Mouse (Mus musculus) granulocyte monocyte progenitor cell, adult 5-6 weeks (primary cell): ENCODE results near the gene Entpd1. TPM values are rescaled to one million over a fixed set of nuclear protein-coding genes. Genes with fewer than 3 reads are reported as not detected.
"Not testable (repeated sequence)": the region's sequence is repeated elsewhere in the genome, so short reads cannot be mapped to it uniquely, and the experiment has no call there.

Experiments used
- ATAC-seq: replicated peaks from 2 replicates; pipeline ENCODE4 v1.8.0; 2016; ENCODE audit warnings: mild to moderate bottlenecking, moderate TSS enrichment, inconsistent platforms; ENCODE audit not compliant: poor library complexity, severe bottlenecking
- total RNA-seq, 2 experiments: library from RNA; stranded (forward) in 1 of 2; stranded (reverse) in 1 of 2; fragments of 200-712, 200-1000 nt in 1 of 2; fragments of >200 nt in 1 of 2; fragmentation: Nextera tagmentation in 1 of 2; gene quantifications; 2 replicates each; pipeline ENCODE4 v1.2.3; 2014 to 2017

Entpd1 gene
- total RNA-seq (2014; fragmentation: Nextera tagmentation): 4.0 and 12.1 TPM in 2 replicates
- total RNA-seq (2017): 12.8 and 15.0 TPM in 2 replicates

DNA sequence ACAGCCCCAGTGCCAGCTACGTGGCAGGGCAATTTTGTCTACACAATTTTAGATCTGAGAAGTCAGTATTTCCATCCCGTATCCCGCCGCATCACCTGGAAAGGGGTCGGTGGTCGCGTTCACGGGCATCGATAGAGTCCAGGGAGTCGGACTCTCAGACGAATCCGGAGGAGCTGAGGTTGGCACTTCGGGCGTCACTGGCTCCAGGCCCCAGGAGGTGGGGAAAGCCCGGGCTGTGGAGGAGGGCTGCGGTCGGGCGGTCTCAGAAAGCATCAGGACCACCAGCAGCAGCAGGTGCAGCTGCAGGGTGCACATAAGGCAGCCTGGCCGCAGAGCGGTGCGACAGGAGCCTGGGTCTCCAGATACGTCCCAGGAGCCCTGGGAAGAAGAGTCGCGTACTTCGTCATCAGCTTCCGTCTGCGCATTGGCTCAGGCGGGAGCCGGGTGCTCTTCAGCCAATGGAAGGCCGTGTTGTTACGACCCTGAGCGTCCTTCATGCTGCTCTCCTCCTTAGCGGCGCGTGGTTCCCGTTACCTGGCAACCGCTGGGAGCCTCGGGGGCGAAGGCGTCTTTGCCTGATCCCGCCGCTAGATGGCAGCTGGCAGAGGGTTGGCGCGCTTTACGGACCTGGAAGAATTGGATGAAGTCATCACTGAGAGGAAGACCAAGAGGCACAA is at the start of gene Entpd1, which contains the start of gene Tctn3:
Gene Entpd1 (plus strand): TSS at position 537 of the 677 bp plus-strand sequence.
Gene Tctn3 (minus strand): TSS at position 404 of the 677 bp plus-strand sequence.
- peak; percentile 99 for ATAC-seq

DNA sequence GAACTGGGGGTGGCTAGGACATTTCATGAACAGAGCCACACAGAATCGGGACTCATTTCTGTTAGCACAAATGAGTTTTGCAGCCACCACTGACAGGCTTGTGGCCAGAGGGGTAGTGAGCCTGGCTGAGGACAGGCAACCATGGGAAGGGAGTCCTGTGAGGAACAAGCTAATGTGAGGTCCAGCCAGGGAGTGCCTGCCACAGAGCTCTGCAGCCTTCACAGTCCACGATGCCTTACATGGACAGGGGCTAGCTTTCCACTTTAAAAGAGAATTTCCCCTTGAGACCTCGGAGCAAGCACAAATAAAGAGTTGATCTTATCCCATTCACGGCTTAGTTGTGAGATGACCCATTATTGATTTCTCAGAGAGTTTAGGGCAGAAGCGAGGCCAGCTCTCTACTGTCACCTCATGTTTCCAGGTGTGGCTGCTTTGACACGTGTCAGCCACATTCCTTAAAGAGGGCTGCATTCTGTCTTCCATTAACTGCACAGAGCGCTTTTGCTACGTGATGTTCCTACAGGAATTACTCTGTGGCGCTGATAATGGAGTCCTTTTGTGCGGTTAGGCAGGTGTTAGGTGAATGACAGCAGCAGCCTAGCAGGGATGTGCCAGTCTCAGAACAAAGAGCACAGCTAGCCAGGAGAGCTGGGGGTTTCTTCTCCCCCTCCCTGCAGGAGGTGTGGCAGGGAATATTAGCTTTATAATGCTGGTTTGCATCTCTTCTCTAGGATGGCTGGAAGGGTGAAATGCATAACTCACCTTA is 48.1 kb upstream of the Entpd1 start:
- ATAC-seq: no peak

DNA sequence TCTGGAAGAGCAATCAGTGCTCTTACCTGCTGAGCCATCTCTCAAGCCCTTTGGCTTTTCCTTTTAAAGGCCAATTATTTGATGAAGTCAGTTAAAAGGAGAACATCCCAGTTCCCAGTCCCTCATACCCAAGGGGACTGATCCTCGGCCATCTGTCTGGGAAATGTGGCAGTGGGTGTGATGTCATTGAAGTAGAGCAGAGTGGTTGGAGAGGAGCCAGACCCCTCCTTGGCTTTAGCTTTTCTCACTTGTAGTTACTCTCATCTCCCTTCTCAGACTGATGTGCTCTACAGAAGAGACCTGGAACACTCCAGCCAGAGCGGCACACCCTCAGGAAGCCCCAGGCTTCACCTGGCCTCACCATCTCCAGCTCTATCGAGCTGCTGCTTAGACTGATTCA is 44.5 kb upstream of the Entpd1 start:
- no peak for ATAC-seq

DNA sequence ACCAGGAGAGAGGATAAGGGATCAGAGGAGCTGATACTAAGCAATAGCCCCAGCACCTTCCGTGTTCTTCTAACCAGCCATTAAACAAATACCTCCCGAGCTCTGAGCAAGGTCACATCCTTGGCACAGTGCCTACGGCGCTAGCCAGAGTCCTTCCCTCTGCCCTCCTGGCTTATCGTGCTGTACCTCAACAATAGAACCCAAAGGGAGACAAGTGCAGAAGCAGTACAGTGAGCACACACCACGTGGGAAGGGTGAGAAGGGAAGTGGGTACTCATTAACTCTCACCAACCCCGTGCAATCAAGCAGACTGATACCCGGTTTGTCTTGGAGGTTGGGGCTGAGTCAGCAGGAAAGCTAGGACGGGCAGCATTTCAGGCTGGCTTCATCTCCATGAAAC is 41.4 kb upstream of the Entpd1 start:
- no peak for ATAC-seq

DNA sequence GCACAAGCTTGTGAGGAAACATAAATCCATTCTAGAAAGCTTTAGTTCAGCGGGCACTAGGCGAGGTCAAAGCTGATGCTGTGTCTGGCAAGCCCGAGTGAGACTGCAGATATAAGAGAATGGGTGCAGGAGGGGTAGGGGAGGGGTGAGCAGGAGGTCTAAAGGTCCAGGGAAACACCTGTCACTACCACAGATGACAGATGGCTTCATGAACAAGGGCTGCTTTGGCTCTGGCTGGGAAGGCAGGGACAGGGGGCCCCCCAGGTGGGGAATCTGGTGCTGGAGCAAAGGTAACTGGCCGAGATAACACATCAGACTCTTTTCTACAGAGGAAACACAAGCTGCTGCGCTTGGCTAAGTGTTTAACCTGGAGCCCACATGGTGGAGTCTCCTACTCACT is 36.7 kb upstream of the Entpd1 start:
- ATAC-seq: no peak

DNA sequence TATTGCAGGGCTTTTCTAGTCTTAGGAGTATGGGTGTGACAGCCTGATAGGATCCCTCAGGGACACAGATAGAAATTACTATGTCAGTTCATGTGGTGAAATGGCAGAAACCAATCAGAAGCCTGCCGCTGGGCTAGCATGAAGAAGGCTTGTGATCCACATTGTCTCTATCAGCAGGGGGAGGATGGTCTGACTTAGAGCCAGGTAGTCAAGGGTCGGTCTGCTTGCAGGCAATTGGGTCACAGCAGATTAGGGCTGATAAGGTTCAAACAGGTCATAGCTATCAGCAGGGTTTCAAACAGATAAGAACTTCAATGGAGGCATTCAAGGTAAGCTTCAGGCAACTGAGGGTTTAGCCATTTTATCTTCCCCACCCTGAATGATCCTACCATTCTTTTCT is 31.3 kb upstream of the Entpd1 start:
- ATAC-seq: no peak

DNA sequence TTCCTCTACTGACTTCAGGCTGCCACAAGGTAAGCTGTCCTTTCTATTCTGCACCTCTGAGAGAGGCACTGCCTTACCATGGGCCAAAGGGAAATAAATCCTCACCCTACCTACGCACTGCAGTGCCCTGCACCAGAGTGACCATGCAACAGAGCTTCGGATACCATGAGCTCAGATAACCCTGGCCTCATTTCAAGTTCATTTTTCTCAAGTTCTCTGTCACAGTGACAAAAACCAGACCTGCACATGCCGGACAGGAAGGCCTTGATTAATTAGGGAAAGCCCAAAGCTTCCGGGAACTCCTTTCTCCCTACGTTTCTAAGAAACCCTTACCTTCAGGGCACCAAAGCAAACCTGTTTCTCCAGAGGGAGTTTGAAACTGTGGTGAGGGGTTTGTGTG is 30.5 kb upstream of the Entpd1 start:
- ATAC-seq: no peak

DNA sequence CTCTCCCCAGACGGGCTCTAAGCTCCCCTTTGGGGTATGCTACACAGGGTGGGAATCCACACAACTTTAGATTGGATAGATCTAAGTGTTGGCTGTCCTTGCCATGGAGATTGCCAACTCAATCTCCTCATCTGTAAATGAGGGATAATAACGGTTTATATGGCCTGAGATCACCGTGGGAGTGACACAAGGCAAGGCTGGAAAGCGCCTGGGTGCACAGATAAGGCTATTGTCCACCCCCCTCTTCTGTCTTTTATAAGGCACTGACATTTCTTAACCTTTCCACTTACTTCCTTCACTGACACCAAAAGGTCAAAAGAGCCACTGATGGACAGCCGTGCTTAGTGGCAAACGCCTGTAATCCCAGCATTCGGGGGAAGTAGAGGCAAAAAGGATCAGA is 25.3 kb upstream of the Entpd1 start:
- ATAC-seq: no peak

DNA sequence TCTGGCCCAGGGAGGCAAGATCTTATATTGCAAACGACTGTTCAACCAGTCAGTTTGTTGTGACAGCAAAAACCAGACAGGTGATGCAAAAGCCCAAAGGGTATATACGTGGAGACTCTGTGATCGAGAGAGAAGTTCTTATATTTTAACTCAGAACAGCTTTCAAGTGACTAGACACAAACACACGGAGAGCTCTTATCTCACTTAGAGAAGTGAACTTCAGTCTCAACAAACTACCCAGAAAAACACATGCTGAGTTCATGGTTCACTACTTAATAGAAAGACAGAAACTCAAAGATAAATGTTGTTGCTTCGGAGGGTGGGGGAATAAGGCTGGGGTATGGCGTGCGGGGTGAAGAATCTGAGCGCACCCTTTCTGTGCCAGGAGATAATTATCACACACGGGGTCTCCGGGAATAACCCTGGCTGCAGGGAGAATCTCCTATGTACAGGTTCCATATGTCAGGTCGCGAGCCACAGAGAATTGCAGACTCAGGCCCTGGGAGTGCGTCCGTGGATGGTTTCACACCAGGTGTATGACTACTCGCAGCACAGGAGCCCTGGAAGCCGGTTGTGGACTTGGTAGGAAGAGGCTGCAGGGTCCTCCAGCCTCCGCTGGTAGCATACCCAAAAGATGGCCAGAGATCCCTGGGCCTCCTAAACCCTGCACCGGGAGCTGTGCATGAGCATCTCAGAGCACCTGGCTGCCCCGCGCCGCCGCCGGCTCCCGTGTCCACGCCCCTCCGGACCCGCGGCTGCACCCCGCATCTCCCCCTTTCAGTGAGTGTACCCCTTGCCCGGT is 24.5 kb upstream of the Entpd1 start:
- no peak for ATAC-seq

DNA sequence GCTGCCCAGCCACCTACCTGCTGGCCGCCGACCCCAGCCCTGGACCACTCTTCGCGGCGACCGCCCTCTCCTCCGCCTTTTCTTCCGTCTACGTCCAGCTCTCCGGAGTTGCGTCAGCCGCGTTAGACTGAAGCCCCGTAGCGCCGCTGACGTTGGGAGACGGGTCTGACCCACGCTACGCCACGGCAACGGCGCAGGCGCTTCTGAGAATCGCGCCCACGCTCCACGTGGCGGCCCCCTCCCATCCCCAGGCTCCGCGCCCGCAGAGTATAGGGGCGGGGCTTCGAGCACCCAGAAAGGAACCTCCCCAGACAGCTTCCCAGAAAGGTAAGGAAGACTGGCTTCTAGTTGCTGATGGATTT is 23.9 kb upstream of the Entpd1 start, which contains the start of gene Aldh18a1:
Gene Aldh18a1 (minus strand): TSS at position 171 of the 362 bp plus-strand sequence.
- ATAC-seq: peak; percentile 97

DNA sequence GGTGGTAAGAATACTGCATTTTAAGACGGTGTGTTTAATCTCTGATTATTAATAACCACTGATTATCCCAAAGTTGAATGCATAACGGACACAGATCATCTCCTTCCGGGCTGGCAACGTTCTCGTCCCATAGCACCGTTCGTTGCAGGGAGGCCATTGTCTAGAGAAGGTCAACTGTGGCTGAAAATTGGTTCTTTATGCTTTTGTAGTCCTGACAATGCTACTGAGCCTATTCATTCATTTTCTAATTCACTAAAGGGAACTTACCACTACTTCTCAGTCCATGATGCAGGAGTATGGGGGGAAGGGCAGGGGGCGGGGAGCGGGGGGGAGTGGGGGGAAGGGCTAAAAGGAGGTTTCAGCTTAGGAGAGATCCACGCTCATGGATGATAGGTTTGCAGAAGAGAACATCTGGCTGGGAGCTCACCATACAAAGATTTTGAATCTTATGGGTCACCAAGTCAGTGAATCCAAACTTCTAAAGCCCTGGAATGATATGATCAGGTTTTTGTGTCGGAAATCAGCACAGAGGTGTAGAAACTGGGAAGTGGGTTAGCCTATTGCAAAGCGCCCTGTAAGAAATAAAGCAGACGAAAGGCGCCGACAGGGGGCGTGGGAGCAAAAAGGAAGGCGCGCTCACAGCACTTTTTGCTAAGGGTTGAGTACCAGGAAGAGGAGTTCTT is 23.2 kb upstream of the Entpd1 start:
- peak; percentile 76 for ATAC-seq

DNA sequence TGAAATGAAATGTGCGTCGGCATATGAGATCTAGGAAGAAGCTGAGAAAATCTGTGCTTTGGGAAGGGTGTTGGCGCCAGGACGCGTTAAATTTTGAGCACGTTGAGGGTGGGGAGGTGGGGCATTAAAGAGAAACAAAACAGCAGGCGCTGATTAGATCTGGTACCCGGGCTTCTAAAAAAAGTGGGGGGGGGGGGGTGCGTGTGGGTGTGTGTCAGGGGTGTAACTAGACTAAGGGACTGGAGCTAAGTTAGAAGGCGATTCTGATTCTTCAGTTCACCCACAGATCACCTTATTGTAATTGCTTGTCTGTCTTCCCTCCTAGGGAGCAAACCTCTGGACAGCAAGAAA is 22.7 kb upstream of the Entpd1 start:
- no peak for ATAC-seq

DNA sequence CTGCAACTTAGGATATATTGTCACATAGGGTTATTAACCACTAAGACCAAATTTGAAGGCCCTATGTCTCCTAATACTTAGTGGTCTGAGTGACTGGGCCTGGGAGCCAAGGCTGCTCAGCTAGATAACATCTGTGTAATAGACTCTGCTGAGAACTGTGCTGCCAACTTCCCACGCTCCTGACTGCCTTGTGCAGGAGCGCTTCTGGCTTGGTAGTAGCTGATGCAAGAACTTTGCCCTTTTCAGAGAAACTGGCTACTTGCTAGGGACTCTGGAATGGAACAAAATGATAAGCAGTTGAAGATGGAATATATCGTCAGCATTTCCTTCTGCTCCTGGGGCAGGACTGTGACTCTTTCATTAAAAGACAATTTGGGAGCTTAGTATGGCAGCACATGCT is 16.9 kb upstream of the Entpd1 start:
- ATAC-seq: no peak

DNA sequence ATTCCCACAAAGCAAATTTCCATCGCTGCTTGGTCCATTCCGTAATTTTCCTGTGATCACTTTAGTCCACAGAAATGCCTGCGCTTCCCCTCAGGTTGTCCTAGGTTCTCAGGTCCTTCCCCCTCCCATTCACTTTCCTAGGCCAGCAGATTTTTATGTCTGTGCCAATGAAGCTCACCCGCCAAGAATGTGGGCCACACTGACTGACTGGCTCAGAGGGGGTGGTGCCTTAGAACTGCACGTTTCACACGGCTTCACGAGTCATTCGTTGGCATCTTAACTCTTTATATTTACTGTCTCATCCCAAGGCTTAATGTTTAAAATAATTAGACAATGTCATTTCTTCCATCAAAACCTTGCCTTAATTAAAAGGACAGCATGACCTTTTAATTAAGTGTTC is 16.3 kb upstream of the Entpd1 start:
- no peak for ATAC-seq

DNA sequence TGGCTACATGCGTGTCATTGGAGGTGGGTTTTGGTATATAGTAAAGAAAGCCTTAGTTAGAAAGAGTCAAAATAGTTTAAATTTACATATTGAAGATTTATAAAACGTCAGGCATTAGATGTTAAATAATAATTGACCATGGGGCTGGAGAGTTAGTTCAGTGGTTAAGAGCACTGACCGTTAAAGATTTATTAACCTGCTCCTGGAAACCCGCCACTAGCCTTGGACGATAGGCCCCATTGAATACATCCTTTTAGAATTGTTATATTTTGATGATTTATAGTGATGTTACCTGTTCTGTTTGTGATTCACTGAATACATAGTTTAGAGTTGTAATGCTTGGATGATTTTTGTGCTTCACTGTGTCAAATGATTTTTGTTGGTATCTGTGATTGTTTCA is 11.3 kb upstream of the Entpd1 start:
- not testable (repeated sequence) for ATAC-seq

DNA sequence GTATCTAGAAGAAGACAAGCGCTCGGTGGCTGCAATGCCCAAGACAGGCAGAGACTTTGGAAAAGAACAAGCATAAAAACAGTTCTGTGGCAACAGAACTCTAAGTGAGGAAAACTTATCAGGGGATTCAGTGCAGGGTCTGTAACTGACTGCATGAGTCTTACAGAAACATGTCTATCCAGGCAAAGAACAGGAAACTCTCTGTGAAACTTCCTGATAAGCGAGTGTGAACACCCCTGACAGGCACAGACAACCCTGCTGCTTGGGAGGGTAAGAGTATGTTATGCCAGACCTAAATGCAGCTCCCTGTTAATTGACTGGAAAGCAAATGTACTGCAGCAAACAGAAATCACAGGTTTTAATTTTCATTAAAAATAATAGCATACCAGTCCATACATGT is 10.3 kb upstream of the Entpd1 start:
- no peak for ATAC-seq

DNA sequence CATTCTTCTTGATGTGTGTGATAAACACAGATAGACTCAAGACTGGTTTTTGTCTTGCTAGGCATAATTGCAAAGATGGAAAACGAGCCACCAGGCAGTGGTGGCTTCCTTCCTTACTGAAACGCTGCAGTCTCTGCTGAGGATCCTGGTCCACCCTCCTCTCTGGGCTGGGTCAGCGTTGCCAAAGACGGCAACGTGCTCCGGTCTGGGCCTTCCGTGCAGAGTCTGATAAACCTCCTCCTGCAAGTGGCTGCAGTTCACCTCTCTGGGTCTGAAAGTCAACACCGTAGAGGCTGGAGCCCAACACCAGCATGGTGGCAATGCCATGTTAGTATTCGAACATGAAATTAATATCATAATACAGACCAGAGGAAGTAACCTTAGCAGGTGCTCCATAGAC is 7.0 kb upstream of the Entpd1 start:
- no peak for ATAC-seq

DNA sequence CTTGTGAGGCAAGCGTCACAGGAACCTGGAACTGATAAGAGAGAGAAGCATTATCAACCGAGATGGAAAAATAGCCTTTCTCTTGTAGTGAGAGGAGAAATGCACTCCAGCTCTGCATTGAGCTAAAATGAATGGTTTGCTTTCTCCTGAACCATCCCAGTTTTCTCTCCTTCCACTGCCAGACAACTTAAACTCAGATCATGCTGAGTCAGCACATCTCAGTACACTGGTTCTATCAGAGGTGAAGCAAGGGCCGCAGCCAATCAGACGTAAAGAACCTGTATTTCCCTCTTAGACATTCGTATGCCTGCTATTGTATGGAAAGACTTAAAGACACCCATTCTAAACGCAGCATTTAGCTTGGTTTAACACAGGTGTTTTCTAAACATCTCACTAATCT is 4.5 kb upstream of the Entpd1 start:
- no peak for ATAC-seq

DNA sequence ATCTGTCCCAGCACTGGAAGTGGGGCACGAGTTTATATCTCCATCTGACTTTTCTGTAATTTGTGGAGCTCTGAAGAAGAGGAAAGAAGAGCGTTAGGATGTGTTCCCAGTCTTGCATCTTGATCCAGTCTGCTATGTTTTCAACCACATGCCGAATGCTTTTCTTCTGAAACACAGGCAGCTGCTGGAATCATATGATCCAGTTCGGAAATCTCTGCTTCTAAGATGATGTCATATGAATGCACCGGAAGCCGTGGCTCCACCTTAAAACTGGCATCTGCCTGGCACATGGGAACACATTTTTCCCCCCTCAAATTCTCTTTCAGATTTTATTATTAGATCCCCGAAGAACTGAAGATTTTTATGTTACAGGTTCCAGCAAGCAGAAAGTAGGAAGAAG is 2.6 kb downstream of the Entpd1 start:
- no peak for ATAC-seq

DNA sequence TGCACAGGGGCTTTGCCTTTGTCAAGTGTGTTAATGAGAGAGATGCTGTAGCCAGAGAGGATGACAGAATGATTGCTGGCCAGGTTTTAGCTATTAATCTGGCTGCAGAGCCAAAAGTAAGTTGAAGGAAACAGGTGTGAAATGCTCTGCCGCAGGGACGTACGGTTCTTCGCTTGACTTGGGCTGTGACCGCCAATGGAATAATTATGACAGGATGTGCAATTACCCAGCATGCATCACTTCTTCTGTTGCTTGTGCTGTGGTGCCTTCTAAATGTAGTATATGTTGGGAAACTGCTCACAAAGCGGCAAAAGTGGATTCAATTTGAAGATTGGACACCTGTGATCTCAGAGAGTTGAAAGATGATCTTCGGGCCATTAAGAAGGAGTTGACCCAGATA is 3.9 kb downstream of the Entpd1 start:
- ATAC-seq: no peak

DNA sequence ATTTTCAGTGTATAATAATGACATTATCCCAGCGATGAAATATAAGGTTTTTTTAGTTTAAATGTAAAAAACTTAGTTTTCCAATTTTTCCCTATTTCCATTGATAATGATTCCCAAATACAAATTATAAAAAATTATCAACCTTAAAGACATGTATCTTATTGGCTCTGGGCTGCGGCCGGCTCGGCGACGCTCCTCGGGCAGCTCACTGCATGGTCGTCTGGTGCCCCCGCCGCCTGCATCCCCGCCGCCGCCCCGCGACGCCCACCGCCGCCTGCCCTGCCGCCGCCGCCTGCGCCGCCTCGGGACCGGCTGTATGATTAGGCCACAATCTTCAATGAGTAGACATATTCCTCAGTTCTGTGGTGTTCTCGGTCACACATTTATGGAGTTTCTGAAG is 9.4 kb downstream of the Entpd1 start:
- peak; percentile 69; the same call in 1 of the 2 replicates for ATAC-seq
